Mouse (Mus musculus) E14TG2a.4 (cell line): ENCODE measurements at regions not wholly inside any gene's neighbourhood (a gene's known extent, or its start where the extent isn't known, plus 50 kb on each side); places are given as distances from the start of the nearest gene placed in this dataset.

Experiments used
- H3K27me3 ChIP-seq: 2 replicates; pipeline ENCODE4 v1.6.1; 2014; ENCODE audit warnings: low read length, control low read depth; ENCODE audit not compliant: insufficient read depth
- H3K36me3 ChIP-seq: 2 replicates; pipeline ENCODE4 v1.6.1; 2014; ENCODE audit warnings: low read length, control low read depth; ENCODE audit not compliant: insufficient read depth
- H3K4me1 ChIP-seq: replicated peaks from 2 replicates; pipeline ENCODE4 v1.6.1; 2014; ENCODE audit warnings: low read depth, low read length, control low read depth
- H3K4me3 ChIP-seq: replicated peaks from 2 replicates; pipeline ENCODE4 v1.5.1; 2014; ENCODE audit warnings: mild to moderate bottlenecking, low read length
- H3K9me3 ChIP-seq: 2 replicates; pipeline ENCODE4 v1.6.1; 2014; ENCODE audit warnings: low read length, control low read depth
- CTCF ChIP-seq: conservative IDR thresholded peaks from 2 replicates; pipeline ENCODE4 v1.5.1; 2014; ENCODE audit warnings: low read length
- NANOG ChIP-seq: IDR thresholded peaks from 2 replicates; pipeline ENCODE4 v1.6.1; 2014; ENCODE audit warnings: borderline replicate concordance, low read length, mixed read lengths
- POU5F1 ChIP-seq: IDR thresholded peaks from 2 replicates; pipeline ENCODE4 v1.6.1; 2014; ENCODE audit warnings: low read length, borderline replicate concordance

- TF ChIP-seq NANOG (no peak), POU5F1 (no peak), CTCF (no peak)
- no peaks in the 10 kb centered on the region for H3K36me3 ChIP-seq
- peaks cover 5% of the 10 kb centered on the region; the same call in 1 of the 2 replicates for H3K27me3 ChIP-seq
- no peak overlapping the region for H3K4me3 ChIP-seq
- H3K4me1 ChIP-seq, result peaks cover 13% of the 10 kb centered on the region
- H3K9me3 ChIP-seq, result no peaks in the 10 kb centered on the region
Measured at GRCm38 (mm10) chr1:151263372-151263771, 53.4 kb downstream of the Gm47996 start.

GRCm38 (mm10) chr1:151263830-151264229 lies 53.9 kb downstream of the Gm47996 start:
- no peaks in the 10 kb centered on the region for H3K9me3 ChIP-seq
- no peaks in the 10 kb centered on the region for H3K36me3 ChIP-seq
- peaks cover 5% of the 10 kb centered on the region; the same call in 1 of the 2 replicates for H3K27me3 ChIP-seq
- peaks cover 9% of the 10 kb centered on the region for H3K4me1 ChIP-seq
- H3K4me3 ChIP-seq, result no peak overlapping the region
- no peak for TF ChIP-seq CTCF
- TF ChIP-seq POU5F1, result no peak
- no peak for TF ChIP-seq NANOG

GRCm38 (mm10) chr1:151264789-151265188 lies 54.9 kb downstream of the Gm47996 start:
- TF ChIP-seq POU5F1 (no peak), NANOG (no peak), CTCF (no peak)

GRCm38 (mm10) chr1:151265590-151265989 lies 55.7 kb downstream of the Gm47996 start:
- H3K36me3 ChIP-seq, result no peaks in the 10 kb centered on the region
- H3K9me3 ChIP-seq, result no peaks in the 10 kb centered on the region
- peaks cover 5% of the 10 kb centered on the region; the same call in 1 of the 2 replicates for H3K27me3 ChIP-seq
- no peak overlapping the region for H3K4me3 ChIP-seq
- H3K4me1 ChIP-seq, result peaks cover under 1% of the 10 kb centered on the region; the same call in 1 of the 2 replicates
- TF ChIP-seq POU5F1 (no peak), CTCF (no peak), NANOG (no peak)

More at GRCm38 (mm10) chr1:151264789-151265188, 54.9 kb downstream of the Gm47996 start:
- no peak overlapping the region for H3K4me3 ChIP-seq
- no peaks in the 10 kb centered on the region for H3K9me3 ChIP-seq
- no peaks in the 10 kb centered on the region for H3K4me1 ChIP-seq
- H3K27me3 ChIP-seq, result peaks cover 5% of the 10 kb centered on the region; the same call in 1 of the 2 replicates
- H3K36me3 ChIP-seq, result no peaks in the 10 kb centered on the region

GRCm38 (mm10) chr1:151266703-151267102 lies 56.8 kb downstream of the Gm47996 start:
- H3K4me1 ChIP-seq, result peaks cover 4% of the 10 kb centered on the region; the same call in 1 of the 2 replicates
- no peaks in the 10 kb centered on the region for H3K27me3 ChIP-seq
- no peaks in the 10 kb centered on the region for H3K36me3 ChIP-seq
- TF ChIP-seq POU5F1 (no peak), CTCF (no peak), NANOG (no peak)
- no peak overlapping the region for H3K4me3 ChIP-seq
- no peaks in the 10 kb centered on the region for H3K9me3 ChIP-seq

GRCm38 (mm10) chr1:151270691-151271090 lies 60.8 kb downstream of the Gm47996 start:
- peaks cover 5% of the 10 kb centered on the region; the same call in 1 of the 2 replicates for H3K9me3 ChIP-seq
- TF ChIP-seq POU5F1, result no peak
- TF ChIP-seq NANOG, result no peak
- no peak for TF ChIP-seq CTCF
- H3K4me3 ChIP-seq, result no peak overlapping the region
- no peaks in the 10 kb centered on the region for H3K36me3 ChIP-seq
- H3K27me3 ChIP-seq, result no peaks in the 10 kb centered on the region
- H3K4me1 ChIP-seq, result peaks cover 4% of the 10 kb centered on the region; the same call in 1 of the 2 replicates

GRCm38 (mm10) chr1:151274306-151274705 lies 64.4 kb downstream of the Gm47996 start:
- Histone ChIP-seq H3K36me3 (no peaks in the 10 kb centered on the region), H3K4me3 (no peak overlapping the region), H3K9me3 (peaks cover 5% of the 10 kb centered on the region; the same call in 1 of the 2 replicates), H3K4me1 (peaks cover 4% of the 10 kb centered on the region; the same call in 1 of the 2 replicates), H3K27me3 (no peaks in the 10 kb centered on the region)
- TF ChIP-seq NANOG (no peak), CTCF (no peak), POU5F1 (no peak)

GRCm38 (mm10) chr1:151275581-151275980 lies 65.7 kb downstream of the Gm47996 start:
- no peak for TF ChIP-seq NANOG
- no peak for TF ChIP-seq POU5F1
- no peak for TF ChIP-seq CTCF
- no peaks in the 10 kb centered on the region for H3K27me3 ChIP-seq
- peaks cover 4% of the 10 kb centered on the region; the same call in 1 of the 2 replicates for H3K4me1 ChIP-seq
- H3K36me3 ChIP-seq, result no peaks in the 10 kb centered on the region
- peaks cover 5% of the 10 kb centered on the region; the same call in 1 of the 2 replicates for H3K9me3 ChIP-seq
- H3K4me3 ChIP-seq, result no peak overlapping the region

GRCm38 (mm10) chr1:151279955-151280354 lies 64.3 kb upstream of the Ivns1abp start:
- TF ChIP-seq CTCF (no peak), NANOG (no peak), POU5F1 (no peak)
- H3K4me3 ChIP-seq, result no peak overlapping the region
- no peaks in the 10 kb centered on the region for H3K4me1 ChIP-seq
- no peaks in the 10 kb centered on the region for H3K9me3 ChIP-seq
- H3K27me3 ChIP-seq, result peaks cover 3% of the 10 kb centered on the region; the same call in 1 of the 2 replicates
- no peaks in the 10 kb centered on the region for H3K36me3 ChIP-seq
